Mouse (Mus musculus) hindbrain, embryonic 12.5 days (tissue): Measurements from ENCODE around the gene Zcrb1. TPM values are rescaled to one million over a fixed set of nuclear protein-coding genes. Genes with fewer than 3 reads are reported as not detected.
A peak's percentile ranks its signal among the peaks of the same experiment; 100 is the strongest.

Source experiments
- ATAC-seq: fragments of 200-750 bp; cut with Nextera tagmentation; 2 replicates; pipeline ENCODE4 v1.8.0; 2017; ENCODE audit warnings: moderate TSS enrichment; ENCODE audit not compliant: low FRiP score
- H3K27ac ChIP-seq: fragments of 300-500 bp; sonication (generic); 2 replicates; pipeline ENCODE4 v1.5.1; 2016; ENCODE audit warnings: mild to moderate bottlenecking
- H3K27me3 ChIP-seq: fragments of 300-500 bp; sonication (generic); 2 replicates; pipeline ENCODE4 v1.6.1; 2016; ENCODE audit warnings: mild to moderate bottlenecking
- H3K36me3 ChIP-seq: fragments of 300-500 bp; sonication (generic); 2 replicates; pipeline ENCODE4 v1.6.1; 2016; ENCODE audit warnings: mild to moderate bottlenecking
- H3K4me1 ChIP-seq: fragments of 300-500 bp; sonication (generic); 2 replicates; pipeline ENCODE4 v1.6.1; 2016
- H3K4me2 ChIP-seq: fragments of 300-500 bp; sonication (generic); replicated peaks from 2 replicates; pipeline ENCODE4 v1.6.1; 2016; ENCODE audit warnings: mild to moderate bottlenecking
- H3K4me3 ChIP-seq: fragments of 300-500 bp; sonication (generic); 2 replicates; pipeline ENCODE4 v1.5.1; 2016; ENCODE audit warnings: mild to moderate bottlenecking
- H3K9ac ChIP-seq: fragments of 300-500 bp; sonication (generic); 2 replicates; pipeline ENCODE4 v1.6.1; 2016; ENCODE audit warnings: mild to moderate bottlenecking, moderate library complexity
- H3K9me3 ChIP-seq: fragments of 300-500 bp; sonication (generic); replicated peaks from 2 replicates; pipeline ENCODE4 v1.6.1; 2016; ENCODE audit warnings: mild to moderate bottlenecking
- WGBS: fragments of 180-500 bp; shearing (Covaris S2); methylation state at CpG from one replicate; pipeline ENCODE4 v1.1.7; 2016; 5-methylcytosine and 5-hydroxymethylcytosine counted together
- polyA plus RNA-seq: library from polyadenylated mRNA; unstranded; fragments of >200 nt; fragmentation: Nextera tagmentation; extraction: Ambion mirVana; gene quantifications from 2 replicates; pipeline ENCODE4 v1.2.1, GENCODE M21; 2016

The Zcrb1 gene
- polyA plus RNA-seq: 159 and 173 TPM in 2 replicates

DNA sequence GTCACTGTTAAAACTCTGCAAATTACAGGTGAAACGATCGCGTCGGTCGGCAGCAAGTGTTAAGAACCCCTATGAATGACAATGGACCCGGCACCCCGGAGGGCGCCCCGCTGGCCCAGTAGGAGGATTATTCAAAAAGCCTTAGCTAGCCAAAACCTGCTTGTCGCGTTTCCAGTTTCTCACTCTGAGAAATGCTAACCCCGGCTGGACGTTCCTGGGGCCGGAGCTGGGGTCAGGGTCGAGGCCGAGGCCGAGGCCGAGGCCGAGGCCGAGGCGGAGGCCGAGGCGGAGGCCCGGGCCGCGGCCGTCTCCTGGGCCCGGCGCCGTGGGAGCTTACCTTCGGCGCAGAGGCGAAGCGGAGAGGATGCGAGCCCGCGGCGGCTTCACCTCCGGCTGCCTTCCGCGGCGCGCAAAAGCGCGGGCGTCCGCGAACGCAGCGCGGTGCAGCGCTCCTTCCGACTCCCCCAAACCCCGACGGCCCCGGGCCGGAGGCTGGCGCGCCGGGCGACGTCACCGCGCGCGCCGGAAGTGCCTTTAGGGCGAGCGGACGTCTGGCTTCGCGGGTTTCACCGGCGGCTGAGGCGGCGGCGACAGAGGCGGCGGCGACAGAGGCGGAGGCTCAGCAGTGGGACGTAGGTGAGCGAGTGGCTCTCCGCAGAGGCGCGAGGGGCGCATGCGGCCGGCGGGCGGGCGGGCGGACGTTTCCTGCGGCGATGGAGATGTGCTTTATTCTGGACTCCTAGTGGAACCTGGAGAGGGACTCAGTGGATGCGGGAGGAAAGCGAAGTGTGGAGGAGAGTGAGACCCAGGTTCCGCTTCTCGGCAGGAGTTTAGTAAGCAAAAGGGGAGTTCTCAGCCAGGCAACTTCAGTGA lies at the start of gene Zcrb1, which contains the start of gene Pphln1:
Zcrb1 (minus strand) TSS at position 509 of the 873 bp plus-strand sequence.
Pphln1 (plus strand) TSS at position 525 of the 873 bp plus-strand sequence.
- Histone ChIP-seq H3K27ac (peak within 1 kb of the TSS; percentile 90), H3K4me3 (peak within 1 kb of the TSS; percentile 76), H3K9ac (peak within 1 kb of the TSS; percentile 88), H3K27me3 (no peaks in the 10 kb centered on the region), H3K9me3 (no peaks in the 10 kb centered on the region), H3K4me1 (peaks cover 32% of the 10 kb centered on the region), H3K4me2 (peak within 1 kb of the TSS; percentile 81), H3K36me3 (peaks cover 18% of the 10 kb centered on the region)
- ATAC-seq: peak; percentile 95
- WGBS: under 1% methylated on average over 90 of the region's 100 CpGs

DNA sequence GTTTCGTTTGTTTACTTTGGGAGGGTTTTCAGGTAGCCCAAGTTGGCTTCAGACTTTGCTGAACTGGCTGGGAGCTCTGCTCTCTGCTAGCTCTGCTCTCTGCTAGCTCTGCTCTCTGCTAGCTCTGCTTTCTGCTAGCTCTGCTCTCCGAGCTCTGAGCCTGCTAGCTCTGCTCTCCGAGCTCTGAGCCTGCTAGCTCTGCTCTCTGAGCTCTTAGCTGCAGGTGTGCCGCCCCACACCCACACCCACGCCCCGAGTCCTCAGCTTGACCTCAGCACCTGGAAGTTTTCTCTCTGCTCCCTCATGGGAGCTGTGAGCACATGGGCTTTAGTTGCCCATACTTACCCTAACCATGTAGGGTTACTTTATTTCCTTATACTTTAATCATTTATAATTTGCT lies 45.5 kb upstream of the Zcrb1 start:
- no peak for ATAC-seq
- no peaks in the 10 kb centered on the region for H3K4me1 ChIP-seq
- H3K27ac ChIP-seq: no peak overlapping the region
- H3K9ac ChIP-seq: no peak overlapping the region
- H3K4me2 ChIP-seq: no peak overlapping the region
- WGBS: 95% methylated on average over 6 of the region's 6 CpGs
- H3K36me3 ChIP-seq: peaks cover 29% of the 10 kb centered on the region
- H3K9me3 ChIP-seq: no peaks in the 10 kb centered on the region
- no peaks in the 10 kb centered on the region for H3K27me3 ChIP-seq
- no peak overlapping the region for H3K4me3 ChIP-seq

DNA sequence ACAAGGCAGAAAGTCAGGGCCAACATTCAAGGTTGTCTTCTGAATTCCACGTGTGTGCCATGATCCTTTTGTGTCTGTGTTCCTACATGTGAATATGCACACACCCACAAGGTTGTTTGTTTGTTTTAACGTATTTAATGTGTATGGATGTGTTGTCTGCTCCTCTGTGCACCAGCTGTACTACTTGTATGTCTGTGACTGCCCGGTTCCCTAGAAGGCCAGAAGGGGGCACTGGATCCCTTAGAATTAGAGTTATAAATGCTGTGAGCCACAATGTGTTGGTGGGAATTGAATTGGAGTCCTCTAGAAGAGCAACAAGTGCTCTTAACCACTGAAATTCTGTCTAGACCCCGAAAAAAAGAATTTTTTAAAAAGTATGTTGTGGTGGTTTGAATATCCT lies 44.1 kb upstream of the Zcrb1 start:
- 91% methylated on average over 4 of the region's 4 CpGs for WGBS
- H3K4me1 ChIP-seq: no peaks in the 10 kb centered on the region
- ATAC-seq: no peak

DNA sequence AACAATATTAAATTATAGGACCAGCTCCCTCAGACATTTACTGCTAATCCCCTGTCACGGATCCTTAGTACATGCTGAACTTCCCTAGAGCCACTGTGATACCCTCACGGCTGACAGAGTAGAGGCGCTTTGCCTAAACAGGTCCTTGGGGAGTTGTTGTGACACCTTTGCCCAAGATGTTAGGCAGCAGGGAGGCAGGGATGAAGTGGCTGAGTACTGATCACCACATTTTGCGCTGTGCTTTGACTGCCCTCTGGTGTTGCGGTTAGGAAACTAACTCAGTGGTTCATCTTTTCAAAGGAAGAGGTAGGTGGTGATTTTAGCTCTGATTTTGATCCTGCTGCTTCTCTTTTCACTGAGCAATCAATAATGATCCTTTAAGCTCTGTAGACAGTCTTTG lies 40.5 kb upstream of the Zcrb1 start:
- H3K4me3 ChIP-seq: no peak overlapping the region
- H3K27me3 ChIP-seq: no peaks in the 10 kb centered on the region
- H3K4me1 ChIP-seq: 0 out of 2 replicates have a peak, but pooled peaks cover 3% of the 10 kb centered on the region
- H3K36me3 ChIP-seq: peaks cover 23% of the 10 kb centered on the region
- no peak overlapping the region for H3K27ac ChIP-seq
- no peaks in the 10 kb centered on the region for H3K9me3 ChIP-seq
- 50% methylated on average over 5 of the region's 5 CpGs for WGBS
- no peak overlapping the region for H3K9ac ChIP-seq
- 0 out of 2 replicates have a peak, but pooled peaks have one; percentile 32 for ATAC-seq
- H3K4me2 ChIP-seq: no peak overlapping the region

More for the DNA sequence above, 44.1 kb upstream of the Zcrb1 start:
- H3K9me3 ChIP-seq: no peaks in the 10 kb centered on the region
- no peak overlapping the region for H3K4me2 ChIP-seq
- no peaks in the 10 kb centered on the region for H3K27me3 ChIP-seq
- no peak overlapping the region for H3K27ac ChIP-seq
- no peak overlapping the region for H3K4me3 ChIP-seq
- peaks cover 29% of the 10 kb centered on the region for H3K36me3 ChIP-seq
- no peak overlapping the region for H3K9ac ChIP-seq

DNA sequence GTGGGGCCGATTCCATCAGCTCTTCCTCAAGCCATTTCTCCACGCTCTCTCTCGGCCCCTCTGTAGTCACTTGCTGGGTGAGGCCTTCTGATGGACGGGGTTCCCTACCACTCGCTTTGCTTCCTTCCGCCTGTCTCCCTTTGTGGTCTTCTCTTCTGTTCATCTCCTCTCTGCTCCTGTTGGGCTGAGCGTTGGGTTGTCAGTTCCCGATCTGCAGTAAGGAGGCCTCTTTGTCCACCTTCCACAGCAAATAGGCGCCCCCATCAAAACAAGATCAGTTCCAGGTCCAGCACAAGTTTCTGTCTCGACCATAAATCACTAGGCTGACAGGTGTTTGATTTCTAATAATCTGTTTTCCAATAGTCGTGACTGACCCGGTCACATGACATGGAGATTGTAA lies 37.9 kb upstream of the Zcrb1 start:
- 89% methylated on average over 12 of the region's 12 CpGs for WGBS
- ATAC-seq: no peak

DNA sequence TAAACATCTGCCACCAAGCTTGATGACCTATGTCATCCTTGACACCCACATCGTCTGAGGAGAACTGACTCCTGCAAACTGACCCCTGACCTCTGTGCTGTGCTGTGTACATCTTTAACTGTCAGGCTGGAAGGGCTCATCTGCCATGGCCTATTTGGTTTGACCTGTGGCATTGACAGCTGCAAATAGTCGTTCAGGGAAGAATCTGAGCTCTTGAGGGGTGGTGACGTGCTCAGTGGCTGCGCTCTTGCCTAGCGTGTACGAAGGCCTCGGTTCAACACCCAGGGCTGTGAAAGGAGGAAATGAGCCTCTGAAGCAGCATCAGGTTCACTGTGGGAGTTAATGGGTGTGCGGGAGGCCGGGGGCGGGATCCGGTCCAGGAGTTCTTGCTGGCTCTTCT lies 35.7 kb upstream of the Zcrb1 start:
- no peak overlapping the region for H3K4me3 ChIP-seq
- H3K4me2 ChIP-seq: no peak overlapping the region
- no peaks in the 10 kb centered on the region; the same call in 1 of the 2 replicates for H3K36me3 ChIP-seq
- no peaks in the 10 kb centered on the region for H3K9me3 ChIP-seq
- no peaks in the 10 kb centered on the region for H3K27me3 ChIP-seq
- H3K4me1 ChIP-seq: 0 out of 2 replicates have a peak, but pooled peaks cover 3% of the 10 kb centered on the region
- H3K27ac ChIP-seq: no peak overlapping the region
- H3K9ac ChIP-seq: no peak overlapping the region
- 53% methylated on average over 11 of the region's 11 CpGs for WGBS
- ATAC-seq: no peak

More for the DNA sequence above, 37.9 kb upstream of the Zcrb1 start:
- H3K27ac ChIP-seq: no peak overlapping the region
- H3K36me3 ChIP-seq: no peaks in the 10 kb centered on the region; the same call in 1 of the 2 replicates
- 0 out of 2 replicates have a peak, but pooled peaks cover 3% of the 10 kb centered on the region for H3K4me1 ChIP-seq
- no peaks in the 10 kb centered on the region for H3K27me3 ChIP-seq
- no peak overlapping the region for H3K9ac ChIP-seq
- no peak overlapping the region for H3K4me2 ChIP-seq
- H3K4me3 ChIP-seq: no peak overlapping the region
- no peaks in the 10 kb centered on the region for H3K9me3 ChIP-seq

DNA sequence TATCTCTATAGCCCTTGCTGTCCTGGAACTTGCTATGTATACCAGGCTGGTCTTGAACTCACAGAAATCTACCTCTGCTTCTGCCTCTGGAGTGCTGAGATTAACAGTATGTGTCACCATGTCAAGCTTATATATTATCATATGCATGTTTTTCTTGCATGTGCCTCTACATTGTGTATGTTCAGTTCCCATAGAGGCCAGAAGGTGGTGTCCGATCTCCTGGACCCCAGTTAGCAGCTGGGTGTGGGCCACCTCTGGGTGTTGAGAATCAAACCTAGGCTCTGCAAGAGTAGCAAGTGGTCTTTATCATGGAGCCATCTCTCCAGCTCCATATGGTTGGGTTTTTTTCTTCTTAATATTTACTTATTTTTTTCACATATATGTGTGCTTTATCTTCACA lies 24.4 kb upstream of the Zcrb1 start:
- ATAC-seq: no peak
- H3K4me1 ChIP-seq: no peaks in the 10 kb centered on the region
- H3K9me3 ChIP-seq: no peaks in the 10 kb centered on the region
- no peak overlapping the region for H3K9ac ChIP-seq
- no peak overlapping the region for H3K27ac ChIP-seq
- no peak overlapping the region for H3K4me2 ChIP-seq
- 97% methylated on average over 1 of the region's 1 CpGs for WGBS
- H3K4me3 ChIP-seq: no peak overlapping the region
- H3K36me3 ChIP-seq: peaks cover 23% of the 10 kb centered on the region; the same call in 1 of the 2 replicates
- H3K27me3 ChIP-seq: no peaks in the 10 kb centered on the region

DNA sequence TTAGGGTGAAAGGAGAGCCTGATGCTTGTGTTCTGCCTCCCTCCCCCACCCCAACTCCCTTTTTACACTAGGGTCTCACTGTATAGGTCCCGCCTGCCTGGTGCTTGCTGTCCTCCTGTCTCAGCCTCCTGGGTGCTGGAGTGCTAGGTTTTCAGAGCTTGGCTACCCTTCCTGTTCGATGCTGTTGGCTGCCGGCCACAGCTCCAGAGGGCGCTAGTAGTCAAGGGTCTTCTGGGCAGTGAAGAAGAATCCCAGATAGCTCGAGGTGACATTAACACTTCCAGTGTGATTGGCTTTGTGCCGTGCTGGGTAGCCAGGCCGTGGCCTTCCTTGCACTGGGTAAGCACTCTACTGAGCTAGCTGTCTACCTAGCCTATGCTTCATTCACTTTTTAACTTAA lies 22.5 kb upstream of the Zcrb1 start:
- Histone ChIP-seq H3K4me2 (no peak overlapping the region), H3K4me1 (no peaks in the 10 kb centered on the region), H3K9me3 (no peaks in the 10 kb centered on the region), H3K4me3 (no peak overlapping the region), H3K27ac (no peak overlapping the region), H3K27me3 (no peaks in the 10 kb centered on the region), H3K9ac (no peak overlapping the region), H3K36me3 (peaks cover 21% of the 10 kb centered on the region; the same call in 1 of the 2 replicates)
- ATAC-seq: no peak
- WGBS: 90% methylated on average over 7 of the region's 7 CpGs

DNA sequence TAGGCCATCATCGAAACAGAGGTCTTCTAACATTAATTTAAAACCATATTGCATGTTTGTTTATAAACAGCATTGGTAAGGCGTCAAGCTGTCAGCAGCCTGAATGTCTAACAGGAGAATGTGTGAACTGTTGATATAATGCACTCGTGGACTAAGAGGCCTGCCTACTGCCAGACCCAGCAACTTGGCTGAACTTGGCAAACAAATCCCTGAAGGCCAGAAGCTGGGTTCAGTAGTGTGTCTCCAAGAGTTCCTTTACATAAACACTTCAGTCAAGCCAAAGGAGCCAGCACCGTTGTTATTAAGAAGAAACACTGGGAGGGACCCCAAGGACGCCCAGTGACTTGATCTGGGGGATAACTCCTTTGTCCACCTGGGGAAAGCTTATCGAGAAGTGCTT lies 18.2 kb upstream of the Zcrb1 start:
- Histone ChIP-seq H3K4me2 (no peak overlapping the region), H3K36me3 (peaks cover 21% of the 10 kb centered on the region), H3K27ac (no peak overlapping the region), H3K9ac (no peak overlapping the region), H3K9me3 (no peaks in the 10 kb centered on the region), H3K4me1 (no peaks in the 10 kb centered on the region), H3K27me3 (no peaks in the 10 kb centered on the region), H3K4me3 (no peak overlapping the region)
- ATAC-seq: no peak
- WGBS: 91% methylated on average over 6 of the region's 6 CpGs

DNA sequence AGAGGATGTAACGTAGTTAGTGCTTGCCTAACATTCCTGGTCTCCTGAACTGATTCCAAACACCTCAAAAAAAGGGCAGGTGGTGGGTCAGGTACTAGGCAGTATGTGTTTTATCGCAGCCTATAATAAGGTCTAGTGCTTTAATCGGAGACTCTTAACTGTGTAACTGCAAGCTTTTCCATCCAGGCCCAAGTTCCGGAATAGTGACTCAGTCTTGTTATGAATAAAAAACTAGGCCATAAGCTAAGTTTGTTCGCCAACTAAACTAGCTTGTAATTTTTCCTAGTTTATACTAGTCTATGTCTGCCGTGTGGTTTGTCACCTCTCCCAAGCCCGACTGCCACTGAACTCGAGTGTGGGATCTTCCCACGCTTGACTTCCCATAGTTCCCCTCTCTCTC lies 16.3 kb upstream of the Zcrb1 start:
- Histone ChIP-seq H3K9ac (no peak overlapping the region), H3K27me3 (no peaks in the 10 kb centered on the region), H3K36me3 (peaks cover 22% of the 10 kb centered on the region), H3K27ac (no peak overlapping the region), H3K4me3 (no peak overlapping the region), H3K4me1 (no peaks in the 10 kb centered on the region), H3K9me3 (no peaks in the 10 kb centered on the region), H3K4me2 (no peak overlapping the region)
- ATAC-seq: no peak
- WGBS: 92% methylated on average over 9 of the region's 9 CpGs

DNA sequence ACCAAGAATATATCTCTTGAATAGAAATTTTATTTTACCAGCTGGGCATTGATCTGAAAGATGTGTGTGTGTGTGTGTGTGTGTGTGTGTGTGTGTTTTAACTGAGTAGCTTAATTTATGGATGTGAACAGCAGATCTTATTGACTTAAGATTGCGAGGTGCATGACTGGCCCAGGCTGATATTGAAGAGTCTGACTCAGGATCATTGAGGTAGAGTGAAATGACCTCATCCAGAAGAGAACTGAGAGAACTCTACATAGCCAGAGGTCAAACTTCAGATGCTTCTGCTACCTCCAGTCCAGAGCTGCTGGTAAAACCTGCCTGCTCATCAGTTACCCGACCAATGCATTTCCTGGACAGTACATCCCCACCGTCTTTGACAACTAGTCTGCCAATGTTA lies 14.3 kb upstream of the Zcrb1 start:
- Histone ChIP-seq H3K36me3 (peaks cover 20% of the 10 kb centered on the region), H3K27me3 (no peaks in the 10 kb centered on the region), H3K9ac (no peak overlapping the region), H3K4me1 (no peaks in the 10 kb centered on the region), H3K4me2 (no peak overlapping the region), H3K9me3 (no peaks in the 10 kb centered on the region), H3K27ac (no peak overlapping the region), H3K4me3 (no peak overlapping the region)
- 87% methylated on average over 3 of the region's 3 CpGs for whole genome bisulfite sequencing
- no peak for ATAC-seq

DNA sequence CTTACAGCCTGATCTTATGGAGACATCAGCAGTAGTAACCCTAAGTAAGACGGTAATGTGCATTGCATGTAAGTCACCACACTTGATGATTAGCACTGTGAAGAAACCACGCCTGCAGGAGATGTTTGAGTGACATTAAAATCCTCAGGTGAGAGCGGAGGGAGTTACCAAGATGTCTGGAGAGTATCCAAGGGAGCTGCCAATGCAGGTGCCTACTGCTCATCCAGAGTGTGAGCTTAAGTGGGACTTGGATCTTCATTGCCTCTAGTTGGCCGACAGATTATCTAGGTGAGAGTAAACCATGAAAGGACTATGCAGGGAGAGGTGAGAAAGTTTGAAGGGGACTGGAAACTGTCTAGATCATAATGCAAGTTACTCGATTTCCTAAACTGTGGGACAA lies 8.4 kb upstream of the Zcrb1 start:
- Histone ChIP-seq H3K27ac (no peak overlapping the region), H3K4me2 (no peak overlapping the region), H3K9me3 (no peaks in the 10 kb centered on the region), H3K4me1 (no peaks in the 10 kb centered on the region), H3K4me3 (no peak overlapping the region), H3K36me3 (peaks cover 6% of the 10 kb centered on the region; the same call in 1 of the 2 replicates), H3K9ac (no peak overlapping the region), H3K27me3 (no peaks in the 10 kb centered on the region)
- no peak for ATAC-seq
- WGBS: 95% methylated on average over 5 of the region's 5 CpGs
